ENCODE assay signal across 9 mouse cellular contexts in genomic region chr17:7868631-7869030, GRCm38 (mm10). TPM values are rescaled to one million over a fixed set of nuclear protein-coding genes. Genes with fewer than 3 reads are reported as not detected.
DNase-seq lines count a peak whose midpoint lies in the region; ATAC-seq and TF ChIP-seq lines count a peak whose summit lies in the region.
"Had no signal": no experiment of that assay in that cellular context is flagged by ENCODE, and none has a peak within 500 bp of the region (broad histone marks: within the 10 kb centered on the region; RNA-seq: fewer than 3 reads in every experiment).

No protein-coding gene starts in this region.

- WGBS in embryonic facial prominence, embryonic 13.5 days, result 8% methylated on average over 4 of the region's 4 CpGs

- no peaks in the 10 kb centered on the region for H3K4me1 ChIP-seq in ES-Bruce4 (ENCODE audit: control insufficient read depth, insufficient read depth, low read length)
- H3K4me1 ChIP-seq in embryonic facial prominence, embryonic 13.5 days, result no peaks in the 10 kb centered on the region

- H3K36me3 ChIP-seq in ES-Bruce4 (ENCODE audit: control insufficient read depth, insufficient read depth, low read length, poor library complexity, severe bottlenecking), result no peaks in the 10 kb centered on the region
- H3K36me3 ChIP-seq in embryonic facial prominence, embryonic 13.5 days, result no peaks in the 10 kb centered on the region

- peak; percentile 69; the same call in 1 of the 2 replicates for ATAC-seq in embryonic facial prominence, embryonic 13.5 days (ENCODE audit: insufficient number of reproducible peaks, insufficient read depth, low FRiP score, low TSS enrichment, low read depth)

- H3K9ac ChIP-seq in ES-Bruce4 (ENCODE audit: low read depth, poor library complexity, severe bottlenecking), result no peak overlapping the region
- H3K9ac ChIP-seq in embryonic facial prominence, embryonic 13.5 days, result no peak overlapping the region

- no peak overlapping the region for H3K4me3 ChIP-seq in ES-Bruce4 (ENCODE audit: low read depth, low read length)
- no peak overlapping the region for H3K4me3 ChIP-seq in embryonic facial prominence, embryonic 13.5 days
- H3K4me3 ChIP-seq: myocyte had no signal

- TF ChIP-seq EP300 in ES-Bruce4 (IDR thresholded peaks at IDR 0.05; ENCODE audit: insufficient read depth, low read depth, low read length), result no peak

- H3K27ac ChIP-seq in ES-Bruce4 (ENCODE audit: insufficient read depth, low read length), result no peak overlapping the region
- no peak overlapping the region for H3K27ac ChIP-seq in embryonic facial prominence, embryonic 13.5 days

- peak; percentile 50 for DNase-seq in adrenal gland, adult 8-10 months
- DNase-seq in heart, postnatal 4 days, result peak; percentile 81
- DNase-seq in layer of hippocampus, postnatal 25 days (ENCODE audit: extremely low spot score in 1 of 2, low spot score in 1 of 2), result peak; percentile 61 to 89
- peak; percentile 74 for DNase-seq in lung, postnatal 25 days (ENCODE audit: low spot score)
- peak; percentile 45 for DNase-seq in skeletal muscle tissue, adult 2 months (ENCODE audit: low read depth, low spot score)
- peak; percentile 67 to 84 for DNase-seq in urinary bladder, postnatal 4 days (ENCODE audit: low spot score in 2 of 2)

- TF ChIP-seq POLR2A in ES-Bruce4 (IDR thresholded peaks at IDR 0.05; ENCODE audit: insufficient read depth, low read length), result no peak

- no peaks in the 10 kb centered on the region for H3K27me3 ChIP-seq in ES-Bruce4 (ENCODE audit: control insufficient read depth, insufficient read depth, low read length, poor library complexity, severe bottlenecking)
- no peaks in the 10 kb centered on the region for H3K27me3 ChIP-seq in embryonic facial prominence, embryonic 13.5 days

- H3K9me3 ChIP-seq in ES-Bruce4 (replicated peaks; ENCODE audit: control insufficient read depth, insufficient read depth, low read length, poor library complexity, severe bottlenecking), result no peaks in the 10 kb centered on the region
- no peaks in the 10 kb centered on the region for H3K9me3 ChIP-seq in embryonic facial prominence, embryonic 13.5 days

- peak; percentile 83 for TF ChIP-seq CTCF in ES-Bruce4 (IDR thresholded peaks at IDR 0.05; ENCODE audit: low read depth, low read length)

- H3K4me2 ChIP-seq in embryonic facial prominence, embryonic 13.5 days, result no peak overlapping the region

RNA-seq across cellular contexts. Expression of gene Fndc1, which starts 41.5 kb away (rescaled TPM):
- 4.3 and 6.1 TPM in 2 replicates for polyA plus RNA-seq in ES-Bruce4 (2011; ENCODE audit: insufficient read depth, insufficient read length, low read depth, missing spikeins)
- total RNA-seq in adrenal gland, adult 8-10 months (2022), result 1 to 10 TPM; 4.4 to 7.5 (median 5.8) TPM
- 22.5 and 23.5 TPM in 2 replicates for polyA plus RNA-seq in embryonic facial prominence, embryonic 13.5 days (2015; fragmentation: Nextera tagmentation; extraction: Ambion mirVana)
- total RNA-seq in heart, postnatal 4 days (2021), result 100 to 1,000 TPM in 1 of 2 experiments, 10 to 100 TPM in 1; 96.0 to 105 TPM
- 10 to 100 TPM; 11.1 to 12.4 TPM for total RNA-seq in layer of hippocampus, postnatal 25 days (2021)

RNA-seq across cellular contexts. Expression of gene Tagap, which starts 57.2 kb away (rescaled TPM):
- polyA plus RNA-seq in ES-Bruce4 (2011; ENCODE audit: insufficient read depth, insufficient read length, low read depth, missing spikeins), result not detected in 2 replicates
- 1 to 10 TPM; 6.0 to 7.5 (median 6.9) TPM for total RNA-seq in adrenal gland, adult 8-10 months (2022)
- polyA plus RNA-seq in embryonic facial prominence, embryonic 13.5 days (2015; fragmentation: Nextera tagmentation; extraction: Ambion mirVana), result 0.65 and 0.66 TPM in 2 replicates
- total RNA-seq in heart, postnatal 4 days (2021), result 1 to 10 TPM; 1.9 to 2.5 TPM
- total RNA-seq in layer of hippocampus, postnatal 25 days (2021), result 1 to 10 TPM; 4.3 to 5.6 TPM

Comparison
In these comparisons a context has a peak if more than half of its experiments do, and no peak if none do; other contexts are left out.
1. RNA of gene Fndc1, which starts 41.5 kb away (total RNA-seq): 96.0 to 105 TPM in heart, postnatal 4 days; 11.1 to 12.4 TPM in layer of hippocampus, postnatal 25 days and 4.4 to 7.5 TPM in adrenal gland, adult 8-10 months; every median in the first group is over 4 times any median in the second.
2. Peak in every context shown above with its lines, with median percentiles within 50 percentile points of each other: DNase-seq.